Mouse (Mus musculus) embryonic fibroblast, embryonic 13.5 days (primary cell): ENCODE measurements around the gene Ifitm10. TPM values are rescaled to one million over a fixed set of nuclear protein-coding genes. Genes with fewer than 3 reads are reported as not detected.

Experiments
- H3K27ac ChIP-seq: 2 replicates; pipeline ENCODE4 v1.5.1; 2012; ENCODE audit warnings: low read length, control low read depth, inconsistent platforms; ENCODE audit not compliant: insufficient read depth
- H3K4me1 ChIP-seq: 2 replicates; pipeline ENCODE4 v1.6.1; 2011; ENCODE audit warnings: low read length; ENCODE audit not compliant: control insufficient read depth, insufficient read depth
- H3K4me3 ChIP-seq: 2 replicates; pipeline ENCODE4 v1.5.1; 2011; ENCODE audit warnings: mild to moderate bottlenecking, control low read depth, low read length; ENCODE audit not compliant: insufficient read depth
- CTCF ChIP-seq: IDR thresholded peaks from 2 replicates; pipeline ENCODE4 v1.5.1; 2011; ENCODE audit warnings: mild to moderate bottlenecking, control low read depth, low read length, moderate library complexity, borderline replicate concordance; ENCODE audit not compliant: insufficient read depth
- POLR2A ChIP-seq: IDR thresholded peaks from 2 replicates; pipeline ENCODE4 v1.6.1; 2011; ENCODE audit warnings: low read depth, mild to moderate bottlenecking, control low read depth, low read length, moderate library complexity
- polyA plus RNA-seq: library from polyadenylated mRNA; stranded (reverse); fragments of >200 nt; gene quantifications from 2 replicates; pipeline ENCODE4 v1.2.4, GENCODE M21; 2011; ENCODE audit warnings: low read depth; ENCODE audit not compliant: missing spikeins, insufficient read length

Gene Ifitm10
- polyA plus RNA-seq, 1 experiment = 6.5 TPM

- TF ChIP-seq CTCF (no peak), POLR2A (no peak)
- Histone ChIP-seq H3K27ac (no peak overlapping the region), H3K4me3 (no peak overlapping the region), H3K4me1 (no peaks in the 10 kb centered on the region; the same call in 1 of the 2 replicates)
Measured at GRCm38 (mm10) chr7:142391108-142391507, 17.6 kb upstream of the Ifitm10 start.

- TF ChIP-seq POLR2A (no peak), CTCF (no peak)
- Histone ChIP-seq H3K4me1 (no peaks in the 10 kb centered on the region; the same call in 1 of the 2 replicates), H3K4me3 (no peak overlapping the region), H3K27ac (no peak overlapping the region)
Measured at GRCm38 (mm10) chr7:142389961-142390650, 16.6 kb upstream of the Ifitm10 start.

DNA sequence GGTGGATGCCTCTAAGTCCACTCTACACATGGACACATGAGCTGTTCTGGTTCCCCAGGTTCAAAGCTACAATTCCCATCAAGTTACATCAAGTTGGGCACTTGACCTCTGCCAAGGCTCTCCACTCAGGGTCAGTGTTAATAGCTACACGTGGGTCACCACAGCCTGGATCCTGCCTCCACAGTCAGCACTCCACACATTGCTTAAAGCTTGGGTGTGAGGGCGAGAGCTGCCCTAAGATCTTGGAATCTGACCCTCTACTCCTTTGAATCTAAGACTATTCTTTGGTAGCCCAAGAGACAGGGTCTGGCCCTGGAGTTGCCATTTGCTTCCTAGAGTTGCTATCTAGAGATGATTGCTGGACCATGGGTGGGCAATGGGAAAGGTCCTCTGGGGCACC is 15.2 kb upstream of the Ifitm10 start:
- TF ChIP-seq CTCF = no peak
- no peak for TF ChIP-seq POLR2A
- no peaks in the 10 kb centered on the region; the same call in 1 of the 2 replicates for H3K4me1 ChIP-seq
- H3K4me3 ChIP-seq = no peak overlapping the region
- H3K27ac ChIP-seq = no peak overlapping the region

GRCm38 (mm10) chr7:142388198-142388597 is 14.6 kb upstream of the Ifitm10 start:
- Histone ChIP-seq H3K4me3 (no peak overlapping the region), H3K27ac (peak overlapping the region; percentile 11; the same call in 1 of the 2 replicates), H3K4me1 (no peaks in the 10 kb centered on the region; the same call in 1 of the 2 replicates)
- TF ChIP-seq CTCF (no peak), POLR2A (no peak)

- Histone ChIP-seq H3K4me1 (no peaks in the 10 kb centered on the region; the same call in 1 of the 2 replicates), H3K27ac (peak within 1 kb of the TSS; percentile 22), H3K4me3 (peak within 1 kb of the TSS; percentile 89)
- TF ChIP-seq POLR2A (peak; percentile 90), CTCF (no peak)
Measured at GRCm38 (mm10) chr7:142387419-142388148, 14.0 kb upstream of the Ifitm10 start, which contains the start of gene Ctsd. Gene Ctsd (minus strand): TSS chr7:142388038.

DNA sequence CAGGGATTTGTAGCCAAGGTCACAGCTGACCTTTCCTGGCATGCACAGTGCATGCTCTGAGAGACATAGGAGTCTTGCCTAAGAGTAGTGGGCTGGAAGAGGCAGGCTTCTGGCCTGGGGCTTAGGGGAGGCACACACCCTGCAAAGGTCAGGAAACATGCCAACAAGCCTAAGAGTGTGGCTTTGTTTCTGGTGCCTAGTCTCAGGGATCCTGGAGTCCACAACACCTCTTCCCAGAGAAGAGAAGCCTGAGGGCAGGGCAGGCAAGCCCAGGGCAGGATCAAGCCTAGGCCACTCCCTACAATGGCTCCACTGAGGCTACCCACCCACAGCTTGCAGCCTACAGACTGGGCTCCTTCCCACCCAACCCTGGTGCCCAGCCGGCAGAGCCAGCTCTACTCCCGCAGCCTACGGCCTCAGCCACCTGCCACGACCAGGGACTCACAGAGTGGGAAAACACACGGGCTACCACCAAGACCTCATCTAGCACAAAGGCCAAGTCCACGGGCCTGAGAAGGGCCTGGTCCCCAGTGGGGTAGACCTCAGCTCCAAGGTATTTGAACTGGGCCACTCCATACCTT is 13.2 kb upstream of the Ifitm10 start:
- TF ChIP-seq POLR2A = peak; percentile 26; the same call in 1 of the 2 replicates
- no peak for TF ChIP-seq CTCF
- Histone ChIP-seq H3K4me3 (peak overlapping the region; percentile 89), H3K4me1 (no peaks in the 10 kb centered on the region; the same call in 1 of the 2 replicates), H3K27ac (no peak overlapping the region)

DNA sequence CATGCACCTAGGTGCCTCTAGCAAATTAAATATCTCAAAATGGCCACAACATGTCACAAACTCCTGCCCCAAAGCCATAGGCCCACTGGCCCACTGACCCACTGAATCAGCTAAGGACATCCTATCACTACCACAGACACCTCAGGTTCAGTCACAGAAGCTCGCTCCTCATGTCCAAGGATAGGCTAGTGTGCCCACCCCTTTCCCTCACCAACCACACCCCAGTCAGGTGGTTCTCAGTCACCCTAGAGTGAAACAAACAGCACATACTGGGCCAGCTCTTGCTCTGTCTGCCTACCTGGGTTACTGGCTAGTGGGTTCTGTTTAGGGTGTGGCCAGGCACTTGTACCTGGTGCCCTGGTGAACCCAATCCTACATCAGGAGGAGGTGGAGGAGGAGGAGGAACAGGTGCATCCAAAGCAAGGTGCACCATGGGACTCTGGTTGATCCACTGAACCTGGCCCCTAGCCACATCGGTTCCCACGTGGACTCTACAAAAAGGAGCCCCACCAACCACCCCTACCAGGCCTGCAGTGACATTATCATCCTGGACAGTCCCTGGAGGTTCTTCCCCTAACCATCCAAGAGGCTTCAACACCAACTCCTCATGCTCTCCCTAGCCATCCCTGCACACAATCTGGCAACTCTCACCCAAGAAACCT is 12.3 kb upstream of the Ifitm10 start:
- Histone ChIP-seq H3K27ac (no peak overlapping the region), H3K4me1 (no peaks in the 10 kb centered on the region; the same call in 1 of the 2 replicates), H3K4me3 (peak overlapping the region; percentile 89)
- TF ChIP-seq POLR2A (no peak), CTCF (no peak)

DNA sequence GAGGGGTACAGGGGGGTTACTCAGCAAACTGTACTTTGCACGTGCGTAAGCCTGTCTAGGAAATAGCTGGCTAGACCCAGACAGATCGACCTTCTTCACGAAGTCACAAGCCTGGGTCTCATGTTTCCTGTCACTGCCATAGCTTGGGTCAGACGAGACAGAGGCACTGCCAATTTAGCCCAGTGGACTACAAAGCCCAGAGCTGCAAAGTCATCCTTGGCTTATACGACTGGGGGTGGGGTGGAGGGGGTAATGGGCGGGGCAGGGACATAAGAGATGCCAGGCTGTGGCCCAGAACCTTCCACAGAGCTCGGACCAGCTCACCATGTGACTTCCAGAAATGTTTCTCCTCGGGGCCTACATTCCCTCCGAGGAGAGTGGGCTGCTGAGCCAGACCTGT is 10.8 kb upstream of the Ifitm10 start:
- H3K4me3 ChIP-seq = no peak overlapping the region
- no peak overlapping the region for H3K27ac ChIP-seq
- TF ChIP-seq POLR2A (no peak), CTCF (no peak)
- H3K4me1 ChIP-seq = no peaks in the 10 kb centered on the region; the same call in 1 of the 2 replicates

DNA sequence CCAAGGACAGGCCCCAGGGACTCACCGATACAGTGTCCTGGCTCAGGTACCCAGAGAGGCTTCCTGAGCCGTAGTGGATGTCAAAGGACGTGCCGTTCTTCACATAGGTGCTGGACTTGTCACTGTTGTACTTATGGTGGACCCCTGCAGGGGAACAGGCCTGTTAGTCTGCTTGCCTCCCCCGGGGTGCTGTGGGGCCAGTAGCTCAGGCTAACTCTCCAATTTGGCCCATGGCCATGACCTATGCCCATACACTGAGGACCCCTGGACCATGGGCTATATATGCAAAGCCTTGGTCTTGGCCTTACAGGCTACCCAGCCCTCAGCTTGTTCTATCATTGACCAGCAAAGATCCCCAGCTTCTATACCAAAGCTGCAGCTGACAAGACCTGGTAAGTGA is 9.0 kb upstream of the Ifitm10 start, which contains the start of gene Gm49369:
Gene Gm49369 (minus strand): TSS at position 101 of the 400 bp plus-strand sequence.
- no peak within 1 kb of the TSS for H3K27ac ChIP-seq
- H3K4me3 ChIP-seq = no peak within 1 kb of the TSS
- TF ChIP-seq CTCF = no peak
- TF ChIP-seq POLR2A = no peak
- no peaks in the 10 kb centered on the region; the same call in 1 of the 2 replicates for H3K4me1 ChIP-seq
